Mouse (Mus musculus): ENCODE data around the gene Kdm1b.

GRCm38 (mm10) chr13:47093791-47094190, 50.5 kb downstream of the Kdm1b start:
- TF ChIP-seq POLR2A (IDR thresholded peaks at IDR 0.05; ENCODE audit: low read depth, low read length) (no peak), CTCF (IDR thresholded peaks at IDR 0.05; ENCODE audit: borderline replicate concordance, insufficient read depth, low read length) (no peak)
